Mouse (Mus musculus): ENCODE data around the gene Tead1.

DNA sequence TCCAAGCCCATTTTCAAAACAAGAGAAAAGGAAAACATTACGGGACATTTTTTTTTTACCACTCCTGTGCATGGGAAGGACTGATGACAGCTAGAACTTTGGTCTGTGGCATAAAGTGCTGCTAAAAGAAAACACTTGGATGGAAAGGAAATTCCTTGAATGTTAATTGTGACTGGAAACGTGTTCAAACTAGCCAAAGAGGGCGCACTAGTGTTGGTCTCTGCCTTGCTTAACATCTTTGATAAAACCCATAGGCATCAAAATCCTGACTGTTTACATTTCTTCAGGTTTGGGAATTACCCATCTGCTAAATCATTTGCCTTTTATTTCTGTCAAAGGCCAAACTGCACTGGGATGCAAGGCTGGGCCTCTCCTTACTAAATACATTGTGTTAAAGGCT is 276.8 kb downstream of the Tead1 start:
- TF ChIP-seq CTCF (IDR thresholded peaks at IDR 0.05; ENCODE audit: low read depth) (no peak), EP300 (IDR thresholded peaks at IDR 0.05; ENCODE audit: low read depth) (no peak)

All from liver, postnatal 0 days (tissue).